ENCODE assay signal across 8 mouse cellular contexts in genomic region chrX:74243807-74244206, GRCm38 (mm10). TPM values are rescaled to one million over a fixed set of nuclear protein-coding genes. Genes with fewer than 3 reads are reported as not detected.
DNase-seq lines count a peak whose midpoint lies in the region; ATAC-seq and TF ChIP-seq lines count a peak whose summit lies in the region.

No protein-coding gene starts in this region.

- peak overlapping the region; percentile 39 for H3K9ac ChIP-seq in lung, embryonic 14.5 days

- TF ChIP-seq CTCF in lung, embryonic 14.5 days (IDR thresholded peaks at IDR 0.05; ENCODE audit: low read depth) = no peak

- H3K9me3 ChIP-seq in lung, embryonic 14.5 days (ENCODE audit: low read depth, low read length) = no peaks in the 10 kb centered on the region

- H3K36me3 ChIP-seq in lung, embryonic 14.5 days (ENCODE audit: insufficient read depth) = peaks cover 53% of the 10 kb centered on the region

- DNase-seq in ES-CJ7 (ENCODE audit: low read depth, low spot score) = peak; percentile 44
- DNase-seq in c-Kit-positive CD71-positive TER-119-negative erythroid progenitor cells, embryonic 14.5 days (ENCODE audit: low read depth) = peak; percentile 47
- no peak for DNase-seq in lung, embryonic 14.5 days
- DNase-seq in skeletal muscle tissue, adult 2 months (ENCODE audit: low read depth, low spot score) = peak; percentile 43
- DNase-seq in left cerebral cortex, postnatal 10 days (ENCODE audit: extremely low spot score in 1 of 2, low spot score in 2 of 2) = no peak
- no peak for DNase-seq in layer of hippocampus, adult 9-11 months

- WGBS in lung, embryonic 14.5 days = 48% methylated on average over 3 of the region's 3 CpGs

- no peaks in the 10 kb centered on the region for H3K27me3 ChIP-seq in lung, embryonic 14.5 days (ENCODE audit: insufficient read depth, low read length)

- peak overlapping the region; percentile 68 for H3K4me2 ChIP-seq in lung, embryonic 14.5 days

- peak overlapping the region; percentile 68 for H3K27ac ChIP-seq in lung, embryonic 14.5 days (ENCODE audit: low read depth)

- intact Hi-C loops in left cerebral cortex, postnatal 10 days (cut with DNase I) = loop anchor here (10.0 kb wide), 1 partner anchor 279 kb away; the partner anchor contains the start of gene Hcfc1

- peak; percentile 70 to 72 for ATAC-seq in hematopoietic stem cell, adult 5-6 weeks (replicated peaks in 1 of 2; ENCODE audit: insufficient read depth in 1 of 2, low FRiP score in 2 of 2, low TSS enrichment in 1 of 2, low read depth in 1 of 2, poor library complexity in 2 of 2, severe bottlenecking in 2 of 2)
- ATAC-seq in lung, embryonic 14.5 days (ENCODE audit: insufficient read depth) = no peak
- ATAC-seq in cerebellum, adult (ENCODE audit: insufficient number of reproducible peaks, low FRiP score, low TSS enrichment) = no peak

- no peaks in the 10 kb centered on the region for H3K4me1 ChIP-seq in lung, embryonic 14.5 days (ENCODE audit: insufficient read depth)

- peak overlapping the region; percentile 49 for H3K4me3 ChIP-seq in lung, embryonic 14.5 days (ENCODE audit: low read depth, low read length)

RNA-seq across cellular contexts. Expression of gene Flna, which starts 5.8 kb away (rescaled TPM):
- 446 and 476 TPM in 2 replicates for total RNA-seq in hematopoietic stem cell, adult 5-6 weeks (2017)
- 474 and 504 TPM in 2 replicates for polyA plus RNA-seq in lung, embryonic 14.5 days (2014; fragmentation: Nextera tagmentation; extraction: Ambion mirVana)
- 100 to 1,000 TPM; 199 to 211 TPM for total RNA-seq in left cerebral cortex, postnatal 10 days (2021)

RNA-seq across cellular contexts. Expression of gene Emd, which starts 10.7 kb away (rescaled TPM):
- total RNA-seq in hematopoietic stem cell, adult 5-6 weeks (2017) = 83.7 and 99.9 TPM in 2 replicates
- 29.1 and 29.3 TPM in 2 replicates for polyA plus RNA-seq in lung, embryonic 14.5 days (2014; fragmentation: Nextera tagmentation; extraction: Ambion mirVana)
- total RNA-seq in left cerebral cortex, postnatal 10 days (2021) = 10 to 100 TPM; 43.9 to 44.4 TPM

RNA-seq across cellular contexts. Expression of gene Rpl10, which starts 26.8 kb away (rescaled TPM):
- total RNA-seq in hematopoietic stem cell, adult 5-6 weeks (2017) = 1,106 and 1,575 TPM in 2 replicates
- 989 and 995 TPM in 2 replicates for polyA plus RNA-seq in lung, embryonic 14.5 days (2014; fragmentation: Nextera tagmentation; extraction: Ambion mirVana)
- total RNA-seq in left cerebral cortex, postnatal 10 days (2021) = 100 to 1,000 TPM; 150 to 215 TPM

RNA-seq across cellular contexts. Expression of gene Taz, which starts 37.9 kb away (rescaled TPM):
- total RNA-seq in hematopoietic stem cell, adult 5-6 weeks (2017) = 29.6 and 50.0 TPM in 2 replicates
- polyA plus RNA-seq in lung, embryonic 14.5 days (2014; fragmentation: Nextera tagmentation; extraction: Ambion mirVana) = 54.1 and 54.3 TPM in 2 replicates
- total RNA-seq in left cerebral cortex, postnatal 10 days (2021) = 10 to 100 TPM; 56.1 to 56.3 TPM

RNA-seq across cellular contexts. Expression of gene Dnase1l1, which starts 38.3 kb away (rescaled TPM):
- total RNA-seq in hematopoietic stem cell, adult 5-6 weeks (2017) = 18.4 and 28.7 TPM in 2 replicates
- 10.3 and 11.0 TPM in 2 replicates for polyA plus RNA-seq in lung, embryonic 14.5 days (2014; fragmentation: Nextera tagmentation; extraction: Ambion mirVana)
- total RNA-seq in left cerebral cortex, postnatal 10 days (2021) = 1 to 10 TPM; 2.7 to 3.2 TPM

Comparison
In these comparisons a context has a peak if more than half of its experiments do, and no peak if none do; other contexts are left out.
1. DNase-seq: peak in ES-CJ7 (single experiment), c-Kit-positive CD71-positive TER-119-negative erythroid progenitor cells, embryonic 14.5 days (single experiment) and skeletal muscle tissue, adult 2 months (single experiment); none in lung, embryonic 14.5 days (single experiment), left cerebral cortex, postnatal 10 days (0 of 2) and layer of hippocampus, adult 9-11 months (single experiment).
2. ATAC-seq: peak in hematopoietic stem cell, adult 5-6 weeks (2 of 2); none in lung, embryonic 14.5 days (single experiment) and cerebellum, adult (single experiment).